In the genomic region with DNA sequence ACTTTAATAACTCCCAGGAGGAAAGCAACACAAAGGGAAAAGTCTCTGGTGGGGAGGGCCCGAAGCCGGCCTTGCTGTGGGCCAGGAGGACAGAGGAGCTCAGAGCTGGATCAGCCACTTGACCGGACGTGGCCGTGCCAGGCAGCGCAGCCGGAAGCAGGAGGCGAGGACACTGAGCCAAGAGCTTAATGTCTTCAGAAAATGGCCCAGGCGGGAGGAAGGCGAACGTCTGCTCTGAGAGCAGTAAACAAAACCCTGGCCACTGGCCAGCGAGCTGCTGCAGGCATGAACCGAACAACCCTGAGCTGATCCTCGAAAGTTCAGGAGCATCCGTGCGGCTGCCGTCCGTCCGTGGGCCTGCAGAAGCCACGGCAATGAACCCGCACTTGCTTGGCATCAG, we compare ENCODE assay signal across 8 mouse cellular contexts. TPM values are rescaled to one million over a fixed set of nuclear protein-coding genes. Genes with fewer than 3 reads are reported as not detected.
A peak's percentile ranks its signal among the peaks of the same experiment; 100 is the strongest.
DNase-seq lines count a peak whose midpoint lies in the region; ATAC-seq lines count a peak whose summit lies in the region.

No protein-coding gene starts in this region.

- H3K4me3 ChIP-seq in limb, embryonic 13.5 days: no peak overlapping the region
- no peak overlapping the region for H3K4me3 ChIP-seq in neural tube, embryonic 14.5 days (ENCODE audit: low read depth, low read length)

- H3K27ac ChIP-seq in limb, embryonic 13.5 days: peak overlapping the region; percentile 48; the same call in 1 of the 2 replicates
- 0 out of 2 replicates have a peak overlapping the region, but pooled peaks have one; percentile 44 for H3K27ac ChIP-seq in neural tube, embryonic 14.5 days (ENCODE audit: low read depth, low read length)

- H3K27me3 ChIP-seq in limb, embryonic 13.5 days: no peaks in the 10 kb centered on the region
- H3K27me3 ChIP-seq in neural tube, embryonic 14.5 days (ENCODE audit: control insufficient read depth, insufficient read depth, low read length): no peaks in the 10 kb centered on the region

- H3K4me1 ChIP-seq in limb, embryonic 13.5 days: peaks cover 57% of the 10 kb centered on the region
- peaks cover 13% of the 10 kb centered on the region for H3K4me1 ChIP-seq in neural tube, embryonic 14.5 days (ENCODE audit: control insufficient read depth, insufficient read depth, low read length)

- peak; percentile 31 to 42 for DNase-seq in adrenal gland, adult 18-20 months (ENCODE audit: low spot score in 2 of 2)
- peak; percentile 85 for DNase-seq in cerebellum, adult 11-12 months
- peak; percentile 77 for DNase-seq in gastrocnemius, postnatal 10 days
- peak; percentile 70 for DNase-seq in kidney, adult 18-20 months
- no peak for DNase-seq in T-cell, adult 2 months (ENCODE audit: low spot score)

- peaks cover 4% of the 10 kb centered on the region; the same call in 1 of the 2 replicates for H3K36me3 ChIP-seq in limb, embryonic 13.5 days
- H3K36me3 ChIP-seq in neural tube, embryonic 14.5 days (ENCODE audit: control insufficient read depth, insufficient read depth, low read length): no peaks in the 10 kb centered on the region

- 46% methylated on average over 21 of the region's 21 CpGs for WGBS in limb, embryonic 13.5 days
- 39% methylated on average over 21 of the region's 21 CpGs for WGBS in neural tube, embryonic 14.5 days

- no peak overlapping the region for H3K4me2 ChIP-seq in limb, embryonic 13.5 days (replicated peaks)
- H3K4me2 ChIP-seq in neural tube, embryonic 14.5 days (ENCODE audit: low read depth, low read length): no peak overlapping the region

- no peak overlapping the region for H3K9ac ChIP-seq in limb, embryonic 13.5 days
- H3K9ac ChIP-seq in neural tube, embryonic 14.5 days (replicated peaks; ENCODE audit: low read depth, low read length): no peak overlapping the region

- ATAC-seq in limb, embryonic 13.5 days (ENCODE audit: low FRiP score, low read depth): no peak
- ATAC-seq in neural tube, embryonic 14.5 days (ENCODE audit: low read depth): peak; percentile 44; the same call in 1 of the 2 replicates
- no peak for ATAC-seq in megakaryocyte, adult 5-6 weeks (ENCODE audit: poor library complexity, severe bottlenecking)

- H3K9me3 ChIP-seq in limb, embryonic 13.5 days: no peaks in the 10 kb centered on the region
- no peaks in the 10 kb centered on the region for H3K9me3 ChIP-seq in neural tube, embryonic 14.5 days (ENCODE audit: control insufficient read depth, low read length)

RNA-seq across cellular contexts. Expression of a gene that starts 29.9 kb away (rescaled TPM):
- total RNA-seq in adrenal gland, adult 18-20 months (2021): 10 to 100 TPM; 34.3 to 52.8 TPM
- 10 to 100 TPM; 10.1 to 10.4 TPM for total RNA-seq in gastrocnemius, postnatal 10 days (2021)
- 7.9 and 8.6 TPM in 2 replicates for polyA plus RNA-seq in limb, embryonic 13.5 days (2015; fragmentation: Nextera tagmentation; extraction: Ambion mirVana)
- polyA plus RNA-seq in neural tube, embryonic 14.5 days (2014; fragmentation: Nextera tagmentation; extraction: Ambion mirVana): 5.6 and 6.1 TPM in 2 replicates
- total RNA-seq in megakaryocyte, adult 5-6 weeks (2015): 12.3 and 12.5 TPM in 2 replicates
- total RNA-seq in megakaryocyte, adult 5-6 weeks (2017): 7.6 and 10.9 TPM in 2 replicates
